Mouse (Mus musculus): ENCODE results near the gene Shisal2a.

DNA sequence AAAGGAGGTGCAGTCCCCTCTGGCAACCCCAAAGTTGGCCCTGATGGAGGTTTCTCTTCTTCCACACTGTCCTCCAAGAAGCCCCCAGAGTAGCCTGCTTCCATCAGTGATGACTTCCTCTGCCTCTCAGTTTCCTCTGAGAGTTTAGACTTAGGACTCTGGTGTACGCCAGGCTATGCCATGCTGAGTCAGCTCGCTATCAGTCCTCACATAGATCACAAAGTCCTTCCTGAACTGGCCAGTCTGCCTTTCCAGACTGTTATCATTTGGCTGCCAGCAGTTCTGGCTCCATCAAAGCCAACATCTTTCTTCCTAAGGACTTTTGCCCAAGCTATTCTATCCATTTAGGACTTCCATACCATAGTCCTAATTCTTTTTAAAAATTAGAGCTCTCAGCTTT is 9.4 kb upstream of the Shisal2a start:
- TF ChIP-seq CTCF (IDR thresholded peaks at IDR 0.05; ENCODE audit: low read depth, low read length) (no peak), TAL1 (conservative IDR thresholded peaks at IDR 0.05; ENCODE audit: low read depth, low read length) (no peak), GATA1 (IDR thresholded peaks at IDR 0.05; ENCODE audit: borderline replicate concordance, low read length) (no peak), POLR2AphosphoS5 (IDR thresholded peaks at IDR 0.05; ENCODE audit: insufficient replicate concordance, low read depth, low read length) (no peak)

All from G1E (cell line).